Mouse (Mus musculus): ENCODE results near the gene Rtn4. TPM values are rescaled to one million over a fixed set of nuclear protein-coding genes. Genes with fewer than 3 reads are reported as not detected.

The Rtn4 gene
- polyA plus RNA-seq, 1 experiment: 108 TPM

DNA sequence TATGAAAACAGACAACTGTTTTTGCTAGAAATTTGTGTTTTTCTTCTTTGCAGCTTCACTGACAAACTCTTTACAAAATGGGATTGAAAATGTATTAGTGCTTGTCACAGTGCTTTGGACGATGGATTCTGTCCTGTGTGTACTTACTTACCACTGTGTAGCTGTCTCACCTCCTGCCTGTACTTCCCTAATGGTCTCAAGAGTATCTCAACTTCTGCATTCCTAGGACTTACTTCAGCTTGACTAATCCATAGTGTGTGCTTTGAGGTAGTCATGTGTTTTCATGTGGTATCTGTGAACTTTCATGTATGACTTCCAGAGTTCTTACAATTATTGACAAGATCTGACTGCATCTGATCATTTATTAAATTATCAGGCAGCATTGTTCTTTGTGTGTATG is 35.2 kb downstream of the Rtn4 start:
- peaks cover 5% of the 10 kb centered on the region; the same call in 1 of the 2 replicates for H3K4me1 ChIP-seq (ENCODE audit: control insufficient read depth, insufficient read depth, low read length)
- TF ChIP-seq CTCF (IDR thresholded peaks at IDR 0.05; ENCODE audit: insufficient read depth, low read length) (no peak), POLR2A (IDR thresholded peaks at IDR 0.05; ENCODE audit: borderline replicate concordance, extremely low read depth, low read depth, low read length) (no peak)
- 60% methylated on average over 1 of the region's 1 CpGs for WGBS
- H3K4me3 ChIP-seq (replicated peaks; ENCODE audit: extremely low read depth, low read depth, low read length): no peak overlapping the region
- no peak for DNase-seq

DNA sequence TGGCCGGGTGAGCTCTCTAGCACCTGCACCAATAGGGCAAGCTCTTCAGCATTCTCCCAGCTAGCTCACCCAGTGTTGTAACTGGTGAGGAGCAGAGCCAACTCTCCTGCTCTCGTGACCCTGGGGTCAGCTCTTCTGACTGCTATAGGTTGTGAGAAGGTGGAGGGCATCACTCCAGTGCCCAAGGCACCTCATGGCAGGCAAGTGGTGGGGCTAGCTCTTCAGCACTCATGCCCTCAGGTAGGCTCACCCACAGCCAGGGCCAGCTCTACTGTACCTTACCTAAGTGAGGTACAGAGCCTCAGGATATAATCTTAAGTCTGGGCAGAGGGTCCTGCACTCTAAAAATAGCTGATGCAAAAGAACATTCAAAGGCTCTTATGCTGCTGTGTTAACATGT is 47.0 kb downstream of the Rtn4 start:
- Histone ChIP-seq H3K4me3 (replicated peaks; ENCODE audit: extremely low read depth, low read depth, low read length) (no peak overlapping the region), H3K4me1 (ENCODE audit: control insufficient read depth, insufficient read depth, low read length) (no peaks in the 10 kb centered on the region)
- no peak for DNase-seq
- TF ChIP-seq POLR2A (IDR thresholded peaks at IDR 0.05; ENCODE audit: borderline replicate concordance, extremely low read depth, low read depth, low read length) (no peak), CTCF (IDR thresholded peaks at IDR 0.05; ENCODE audit: insufficient read depth, low read length) (no peak)
- 81% methylated on average over 2 of the region's 2 CpGs for WGBS

DNA sequence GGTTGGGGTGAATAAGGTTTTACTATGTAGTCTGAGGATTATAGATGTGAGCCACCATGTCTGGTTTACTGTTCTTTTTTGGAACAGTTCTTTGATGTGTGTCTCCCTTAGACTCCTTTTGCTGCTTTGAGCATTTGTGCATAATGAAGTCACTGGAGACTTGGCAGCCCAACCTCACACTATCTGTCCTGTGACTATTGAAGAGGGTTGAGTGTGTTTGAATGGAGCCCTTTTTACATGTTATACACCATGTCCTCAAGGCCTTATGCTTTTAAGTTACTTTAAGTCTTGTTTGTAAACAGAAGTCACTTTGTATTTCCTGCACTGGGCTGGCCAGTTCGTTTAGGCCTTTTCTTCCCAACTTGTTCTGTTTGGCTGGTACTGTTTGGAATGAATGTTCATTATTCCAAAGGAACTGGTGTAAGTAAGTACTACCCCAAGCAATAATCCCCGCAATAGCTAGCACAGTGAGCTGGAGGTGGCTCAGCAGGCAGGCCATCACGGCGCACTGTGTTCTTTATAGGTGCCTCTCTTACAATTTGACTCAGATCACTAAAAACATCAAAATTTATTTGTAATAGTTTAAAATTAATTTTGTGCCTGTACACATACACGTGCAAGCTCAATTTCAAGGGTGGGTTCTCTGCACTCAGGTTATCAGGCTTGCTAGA is 52.1 kb downstream of the Rtn4 start:
- Histone ChIP-seq H3K4me1 (ENCODE audit: control insufficient read depth, insufficient read depth, low read length) (no peaks in the 10 kb centered on the region), H3K4me3 (replicated peaks; ENCODE audit: extremely low read depth, low read depth, low read length) (no peak overlapping the region)
- TF ChIP-seq POLR2A (IDR thresholded peaks at IDR 0.05; ENCODE audit: borderline replicate concordance, extremely low read depth, low read depth, low read length) (no peak), CTCF (IDR thresholded peaks at IDR 0.05; ENCODE audit: insufficient read depth, low read length) (no peak)
- DNase-seq: no peak
- 81% methylated on average over 5 of the region's 5 CpGs for WGBS

GRCm38 (mm10) chr11:29745513-29745912 is 52.8 kb downstream of the Rtn4 start:
- Histone ChIP-seq H3K4me1 (ENCODE audit: control insufficient read depth, insufficient read depth, low read length) (no peaks in the 10 kb centered on the region), H3K4me3 (replicated peaks; ENCODE audit: extremely low read depth, low read depth, low read length) (no peak overlapping the region)
- WGBS: 63% methylated on average over 2 of the region's 2 CpGs
- no peak for TF ChIP-seq CTCF (IDR thresholded peaks at IDR 0.05; ENCODE audit: insufficient read depth, low read length)
- TF ChIP-seq POLR2A (IDR thresholded peaks at IDR 0.05; ENCODE audit: borderline replicate concordance, extremely low read depth, low read depth, low read length): no peak
- DNase-seq: no peak

DNA sequence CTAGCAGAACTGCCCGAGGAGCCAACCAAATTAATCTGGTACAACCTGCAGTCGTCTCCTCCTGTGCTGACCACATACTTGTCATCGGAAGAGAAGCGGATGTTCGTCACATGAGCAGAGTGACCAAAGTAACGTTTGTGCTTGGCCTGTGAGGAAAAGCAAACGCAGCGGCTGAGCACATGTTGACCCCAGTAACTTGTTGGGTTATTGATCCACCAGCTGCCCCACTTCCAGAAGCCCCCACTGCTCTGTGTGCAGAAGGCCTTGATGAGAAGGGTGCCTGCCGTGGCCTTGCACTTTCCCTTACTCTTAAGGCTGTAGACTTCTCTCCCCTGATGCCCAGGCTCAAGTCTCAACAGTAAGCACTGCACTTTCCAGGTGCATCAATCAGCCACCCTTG is 53.5 kb downstream of the Rtn4 start:
- DNase-seq: no peak
- TF ChIP-seq POLR2A (IDR thresholded peaks at IDR 0.05; ENCODE audit: borderline replicate concordance, extremely low read depth, low read depth, low read length): no peak
- TF ChIP-seq CTCF (IDR thresholded peaks at IDR 0.05; ENCODE audit: insufficient read depth, low read length): no peak
- H3K4me3 ChIP-seq (replicated peaks; ENCODE audit: extremely low read depth, low read depth, low read length): no peak overlapping the region
- H3K4me1 ChIP-seq (ENCODE audit: control insufficient read depth, insufficient read depth, low read length): no peaks in the 10 kb centered on the region
- WGBS: 87% methylated on average over 9 of the region's 9 CpGs

DNA sequence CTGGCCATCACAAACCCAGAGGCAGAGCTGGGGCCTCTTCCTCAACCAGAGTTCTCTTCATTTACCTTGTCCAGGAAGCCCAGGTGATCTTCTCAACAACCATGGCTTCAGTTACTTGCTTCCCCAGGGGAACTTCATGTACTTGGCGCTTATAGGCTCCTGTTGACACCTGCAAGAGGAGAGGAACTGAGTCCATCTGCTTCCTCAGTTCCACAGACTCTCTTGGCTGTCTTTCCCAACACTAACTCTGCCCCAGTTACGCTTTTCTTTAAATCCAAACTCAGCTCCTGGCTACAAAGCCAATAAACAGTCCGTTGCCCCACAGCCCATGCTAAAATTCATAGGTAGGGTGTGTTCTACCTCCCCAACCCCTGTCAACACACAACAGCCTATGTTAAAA is 54.6 kb downstream of the Rtn4 start:
- 97% methylated on average over 3 of the region's 3 CpGs for WGBS
- H3K4me1 ChIP-seq (ENCODE audit: control insufficient read depth, insufficient read depth, low read length): no peaks in the 10 kb centered on the region
- no peak for TF ChIP-seq CTCF (IDR thresholded peaks at IDR 0.05; ENCODE audit: insufficient read depth, low read length)
- DNase-seq: no peak
- no peak overlapping the region for H3K4me3 ChIP-seq (replicated peaks; ENCODE audit: extremely low read depth, low read depth, low read length)

GRCm38 (mm10) chr11:29747881-29748280 is 55.1 kb downstream of the Rtn4 start:
- H3K4me3 ChIP-seq (replicated peaks; ENCODE audit: extremely low read depth, low read depth, low read length): no peak overlapping the region
- no peak for DNase-seq
- no peaks in the 10 kb centered on the region for H3K4me1 ChIP-seq (ENCODE audit: control insufficient read depth, insufficient read depth, low read length)
- 68% methylated on average over 1 of the region's 1 CpGs for WGBS
- TF ChIP-seq POLR2A (IDR thresholded peaks at IDR 0.05; ENCODE audit: borderline replicate concordance, extremely low read depth, low read depth, low read length) (no peak), CTCF (IDR thresholded peaks at IDR 0.05; ENCODE audit: insufficient read depth, low read length) (no peak)

GRCm38 (mm10) chr11:29748750-29749467 is 56.2 kb downstream of the Rtn4 start:
- DNase-seq: no peak
- no peaks in the 10 kb centered on the region for H3K4me1 ChIP-seq (ENCODE audit: control insufficient read depth, insufficient read depth, low read length)
- no peak overlapping the region for H3K4me3 ChIP-seq (replicated peaks; ENCODE audit: extremely low read depth, low read depth, low read length)
- 91% methylated on average over 8 of the region's 8 CpGs for WGBS
- no peak for TF ChIP-seq POLR2A (IDR thresholded peaks at IDR 0.05; ENCODE audit: borderline replicate concordance, extremely low read depth, low read depth, low read length)
- no peak for TF ChIP-seq CTCF (IDR thresholded peaks at IDR 0.05; ENCODE audit: insufficient read depth, low read length)

DNA sequence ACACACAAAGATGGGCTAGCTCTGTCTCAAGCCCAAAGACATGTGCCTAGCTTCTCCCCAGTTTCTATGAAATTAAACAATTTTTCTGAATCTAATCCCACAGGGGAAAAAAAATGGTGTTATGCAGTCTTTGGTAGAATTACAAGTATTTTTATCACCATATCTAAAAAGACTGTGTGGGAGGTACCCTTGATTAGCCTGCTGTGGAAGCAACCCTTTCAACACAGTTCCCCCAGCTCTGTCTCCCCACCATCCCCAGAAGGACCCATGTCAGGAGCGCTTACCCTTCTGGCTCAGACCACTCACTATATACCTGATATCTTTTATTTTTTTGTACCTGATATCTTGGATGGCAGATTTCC is 56.7 kb downstream of the Rtn4 start:
- Histone ChIP-seq H3K4me3 (replicated peaks; ENCODE audit: extremely low read depth, low read depth, low read length) (no peak overlapping the region), H3K4me1 (ENCODE audit: control insufficient read depth, insufficient read depth, low read length) (no peaks in the 10 kb centered on the region)
- no peak for DNase-seq
- no peak for TF ChIP-seq CTCF (IDR thresholded peaks at IDR 0.05; ENCODE audit: insufficient read depth, low read length)
- no peak for TF ChIP-seq POLR2A (IDR thresholded peaks at IDR 0.05; ENCODE audit: borderline replicate concordance, extremely low read depth, low read depth, low read length)
- WGBS: 97% methylated on average over 1 of the region's 1 CpGs

DNA sequence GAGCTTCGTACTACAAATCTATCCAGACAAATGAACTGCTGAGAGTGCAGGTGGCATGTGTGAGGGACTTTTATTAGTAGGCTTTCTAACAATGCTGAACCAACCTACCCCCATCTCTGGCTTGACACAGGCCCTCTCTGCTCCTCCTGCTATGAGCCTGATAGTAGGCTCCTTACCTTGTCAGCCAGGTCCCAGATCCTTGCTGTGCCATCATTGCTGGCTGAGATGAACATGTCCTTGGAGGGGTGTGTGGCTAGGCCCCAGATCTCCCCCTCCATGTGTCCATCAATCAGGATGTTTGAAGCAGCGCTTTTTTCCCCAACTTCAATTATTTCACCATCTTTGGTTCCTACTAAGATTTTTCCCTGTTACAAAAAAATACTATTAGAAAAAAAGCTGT is 58.3 kb downstream of the Rtn4 start:
- DNase-seq: no peak
- 93% methylated on average over 2 of the region's 2 CpGs for WGBS
- Histone ChIP-seq H3K4me3 (replicated peaks; ENCODE audit: extremely low read depth, low read depth, low read length) (no peak overlapping the region), H3K4me1 (ENCODE audit: control insufficient read depth, insufficient read depth, low read length) (no peaks in the 10 kb centered on the region)
- TF ChIP-seq CTCF (IDR thresholded peaks at IDR 0.05; ENCODE audit: insufficient read depth, low read length) (no peak), POLR2A (IDR thresholded peaks at IDR 0.05; ENCODE audit: borderline replicate concordance, extremely low read depth, low read depth, low read length) (no peak)

All from lung, adult 2 months (tissue).